Mouse (Mus musculus) c-Kit-positive CD71-positive TER-119-negative erythroid progenitor cells, embryonic 14.5 days (primary cell): Measurements from ENCODE around the gene H2al2a.

Source experiments
- DNase-seq: peaks from one replicate; pipeline ENCODE4 v3.0.0-alpha.2; 2013; ENCODE audit warnings: low read depth

The H2al2a gene

DNA sequence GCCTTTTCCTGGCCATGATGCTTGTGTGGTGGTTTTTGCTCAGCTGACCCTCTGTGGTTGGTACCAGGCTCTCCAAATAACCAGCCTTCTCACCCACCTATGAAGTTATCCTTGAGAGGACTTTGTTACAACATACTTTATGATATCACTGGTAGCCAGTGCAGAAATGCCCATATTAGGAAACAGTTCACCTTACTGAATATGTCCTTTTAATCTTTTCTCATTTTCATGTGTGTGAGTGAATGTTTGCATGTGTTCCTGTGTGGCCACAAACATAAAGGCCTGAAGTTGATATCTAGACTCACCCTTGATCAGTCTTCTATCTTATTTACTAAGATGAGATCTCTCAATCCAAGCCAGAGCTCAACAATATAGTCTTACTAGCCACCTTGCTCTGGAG lies at the start of gene H2al2a:
Gene H2al2a, minus strand, starts transcription at position 101 of the 400 bp plus-strand sequence.
- no peak for DNase-seq

DNA sequence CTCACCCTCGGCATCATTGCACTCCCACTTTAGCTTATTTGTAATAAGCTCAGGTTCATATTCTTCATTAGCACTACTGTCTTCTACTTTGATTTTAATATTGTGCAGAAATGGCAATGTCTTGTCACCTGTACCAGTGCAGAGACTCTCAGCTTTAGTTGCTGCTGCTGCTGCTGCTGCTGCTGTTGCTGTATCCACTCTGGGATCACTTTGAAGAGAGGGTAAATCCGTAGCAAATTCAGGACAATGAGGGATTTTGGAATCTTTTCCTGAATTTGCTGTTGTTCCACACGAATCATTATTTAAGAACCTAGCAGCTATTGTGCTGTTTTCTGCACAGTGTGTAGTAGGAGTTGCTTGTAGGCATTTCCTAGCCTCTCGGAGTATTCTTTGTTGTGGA lies 49.4 kb upstream of the H2al2a start:
- no peak for DNase-seq

DNA sequence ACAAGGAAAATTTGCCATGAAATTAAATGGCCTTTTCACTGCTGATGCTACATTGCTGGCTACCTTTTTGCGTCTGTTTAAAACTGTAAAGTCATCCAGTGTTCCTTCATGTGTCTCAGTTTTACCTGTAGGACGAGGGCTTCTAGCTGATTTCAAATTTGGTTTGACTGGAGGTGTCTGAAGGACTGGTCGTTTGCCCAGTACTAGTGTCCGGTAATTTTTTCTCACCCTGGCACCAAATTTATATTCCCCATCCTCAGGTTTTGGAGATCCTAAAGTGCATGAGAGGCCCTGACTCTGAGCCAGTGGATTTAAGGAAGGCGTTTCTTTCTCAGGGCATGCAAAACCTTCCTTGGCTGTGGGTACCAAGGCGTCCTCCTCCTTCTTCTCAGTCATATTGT lies 49.0 kb upstream of the H2al2a start:
- DNase-seq: no peak

DNA sequence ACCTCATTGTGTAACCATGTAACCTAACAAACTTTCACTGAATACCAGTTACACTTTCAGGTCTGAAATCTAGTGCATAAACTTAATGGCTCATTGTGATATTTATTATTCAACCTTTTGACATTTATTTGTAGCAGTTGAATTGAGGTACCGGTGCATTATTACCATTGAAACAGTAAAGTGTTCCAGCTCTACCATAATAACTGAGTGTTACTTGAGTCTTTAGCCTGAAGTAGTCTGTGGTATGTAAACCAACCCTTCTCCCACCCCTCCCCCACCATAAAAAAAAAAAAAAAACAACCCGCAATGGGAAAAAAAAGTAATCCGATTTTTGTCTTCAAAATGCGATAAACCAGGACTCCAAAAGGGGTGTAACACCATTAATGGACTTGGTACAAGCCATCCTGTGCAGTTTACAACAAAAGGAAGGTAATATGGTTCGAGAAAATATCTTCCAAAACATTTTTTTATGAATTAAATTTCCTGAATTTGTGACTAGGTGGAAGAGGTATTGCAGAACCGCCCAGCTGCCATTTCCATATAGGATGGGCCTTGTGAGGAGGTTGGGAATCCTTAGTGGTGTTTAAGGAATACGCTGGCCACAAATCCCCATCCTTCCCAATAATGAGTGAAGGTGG lies 48.5 kb upstream of the H2al2a start:
- DNase-seq: no peak

DNA sequence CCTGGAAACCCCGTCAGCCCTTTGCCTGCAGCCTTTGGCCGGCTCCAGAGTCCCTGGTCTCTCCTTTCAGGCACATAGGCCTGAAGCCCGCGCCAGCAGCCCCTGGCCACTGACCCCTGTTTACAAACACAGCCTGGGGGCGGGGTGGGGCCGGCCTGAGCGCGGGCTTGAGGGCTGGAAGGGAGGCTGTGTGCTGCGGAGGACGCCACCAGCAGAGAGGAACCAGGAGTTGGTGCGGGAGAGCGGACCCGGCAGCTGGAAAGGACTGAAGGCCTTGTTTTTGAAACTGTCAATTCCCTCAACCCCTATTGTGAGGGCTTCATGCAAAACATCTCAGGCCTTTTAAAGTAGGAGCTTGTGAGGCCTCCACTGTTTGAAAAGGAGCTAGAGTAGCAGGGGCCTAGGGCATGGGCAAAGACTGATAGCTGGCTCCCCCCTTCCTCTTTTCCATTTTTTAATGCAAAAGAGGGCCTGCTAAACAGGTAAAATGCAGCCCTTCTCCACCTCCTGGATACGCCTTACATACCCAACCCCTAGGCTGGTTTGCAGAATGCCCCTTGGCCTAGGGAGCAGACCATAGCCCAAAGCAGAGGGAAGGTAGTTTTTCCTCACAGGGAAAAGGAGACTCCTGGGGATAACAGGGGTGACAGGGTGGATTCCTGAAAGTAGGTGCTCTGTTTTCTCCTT lies 44.6 kb upstream of the H2al2a start:
- no peak for DNase-seq

DNA sequence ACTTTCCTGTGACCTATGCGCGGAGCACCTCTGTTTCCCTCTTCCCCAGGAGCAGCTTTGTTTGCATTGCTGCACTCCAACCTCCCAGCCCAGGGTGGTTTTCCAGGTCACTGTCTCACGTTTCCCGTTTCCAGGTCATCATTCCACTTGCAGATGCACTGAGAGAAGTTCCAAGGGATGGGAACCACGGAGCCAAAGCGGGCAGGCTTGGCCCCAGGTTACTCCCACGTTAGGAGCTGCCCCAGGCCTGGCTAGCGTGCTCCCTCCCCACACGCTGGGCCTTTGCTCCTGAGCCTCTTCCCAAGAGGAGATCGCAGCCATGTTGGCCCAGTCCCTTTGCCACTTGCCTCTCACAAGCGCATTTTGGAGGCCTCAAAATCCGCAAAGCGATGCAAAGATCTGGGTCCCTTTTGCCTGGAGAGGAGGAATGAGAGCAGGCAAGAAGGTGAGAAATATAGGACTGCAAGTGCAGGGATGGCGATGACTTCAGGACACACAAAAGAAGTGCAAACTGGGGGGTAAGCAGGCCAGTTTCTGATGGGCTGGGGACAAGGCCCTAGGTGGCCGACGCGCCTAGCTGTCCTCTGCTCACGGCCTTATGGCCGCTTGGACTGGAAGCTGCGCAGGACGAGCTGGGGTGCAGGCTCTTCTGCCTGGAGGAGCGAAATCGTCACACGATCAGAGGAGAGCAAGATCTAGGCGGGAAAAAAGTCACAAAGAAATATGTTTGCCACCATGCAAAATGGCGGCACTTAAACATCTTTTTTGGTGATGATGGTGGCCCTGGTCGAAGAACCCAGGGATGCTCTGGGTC lies 43.8 kb upstream of the H2al2a start:
- DNase-seq: no peak

DNA sequence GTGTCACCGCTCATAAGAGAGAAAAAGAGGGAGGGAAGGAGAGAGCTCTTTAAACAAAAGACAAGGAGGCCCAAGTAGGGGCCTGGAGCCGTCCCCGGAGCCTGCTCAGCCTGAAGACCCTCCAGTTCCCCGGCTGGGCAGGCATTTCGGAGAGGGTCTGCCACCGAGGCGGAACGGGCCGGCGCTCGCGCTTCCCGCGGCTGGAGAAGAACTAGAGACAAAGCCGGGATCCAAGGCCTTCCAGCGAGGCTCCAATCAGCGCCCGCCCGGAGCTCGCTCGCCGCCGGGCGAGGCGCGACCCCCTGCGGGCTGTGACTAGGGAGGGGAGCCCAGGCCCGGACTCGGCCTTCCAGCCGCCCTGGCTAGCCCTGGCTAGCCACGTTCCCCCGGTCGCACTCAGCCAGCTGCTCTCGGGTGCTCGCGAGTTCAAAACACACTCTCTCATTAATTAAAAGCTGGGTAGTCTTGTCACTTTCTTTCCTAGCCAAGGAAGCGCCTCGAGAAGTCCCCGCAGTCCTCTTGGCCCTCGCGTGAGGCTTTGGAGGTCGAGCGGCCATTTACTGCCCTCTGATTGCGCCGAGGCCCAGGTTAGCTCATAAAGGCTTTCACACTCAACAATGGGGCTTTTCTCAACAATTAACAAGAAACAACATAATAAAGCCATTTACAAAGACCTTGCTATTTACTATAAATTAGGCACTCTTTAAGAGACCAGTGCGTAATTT lies 43.0 kb upstream of the H2al2a start:
- DNase-seq: no peak

DNA sequence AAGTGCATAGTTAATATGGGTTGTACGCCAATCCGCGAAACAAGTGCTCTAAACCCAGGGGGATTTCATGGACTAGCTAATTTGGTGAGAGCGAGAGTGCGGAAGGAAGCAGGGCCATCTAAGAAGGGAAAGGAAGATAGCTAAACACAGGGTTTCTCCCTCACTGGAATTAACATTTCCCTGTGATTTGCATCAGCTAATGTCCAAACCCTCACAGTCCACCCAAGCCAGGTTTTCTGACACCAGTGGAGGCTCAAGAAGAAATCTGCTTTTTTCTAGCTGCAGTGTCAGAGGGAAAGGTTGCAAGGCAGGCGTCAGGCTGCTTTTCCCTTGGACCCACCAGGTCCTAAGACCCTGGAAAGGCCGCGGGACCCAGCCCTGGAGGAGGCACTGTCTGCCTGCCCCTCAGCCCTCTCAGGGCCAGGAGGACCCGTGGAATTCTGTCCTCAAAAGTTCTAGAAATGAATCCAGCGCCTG lies 42.2 kb upstream of the H2al2a start:
- no peak for DNase-seq

DNA sequence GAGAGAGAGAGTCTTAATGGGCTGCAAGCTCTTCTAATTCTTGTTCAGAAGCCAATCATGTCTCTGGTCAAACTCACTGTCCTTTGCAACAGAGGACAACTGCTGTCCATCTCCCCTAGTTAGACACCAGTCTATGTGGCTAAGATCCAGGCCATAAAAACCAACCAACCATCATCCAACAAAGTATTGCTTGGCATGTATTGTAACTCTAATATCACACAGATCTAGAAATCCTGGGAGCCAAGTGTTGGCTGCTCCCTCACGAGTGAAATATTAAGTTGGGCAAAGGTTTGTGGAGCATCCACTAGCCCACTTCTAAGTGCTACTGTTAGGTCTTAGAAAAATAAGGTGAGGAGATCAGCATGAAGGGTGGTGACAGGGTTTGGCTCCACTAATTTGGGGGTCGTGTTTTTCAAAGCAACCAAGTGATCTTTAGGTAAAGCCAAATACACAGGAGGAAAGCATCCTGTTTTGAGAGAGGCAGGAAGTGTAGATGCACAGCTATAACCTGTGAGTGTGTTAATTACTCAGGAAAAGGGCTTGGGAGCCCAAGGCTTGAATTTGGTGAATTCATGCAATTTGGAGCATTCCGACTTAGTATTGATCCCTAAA lies 41.5 kb upstream of the H2al2a start:
- DNase-seq: no peak

DNA sequence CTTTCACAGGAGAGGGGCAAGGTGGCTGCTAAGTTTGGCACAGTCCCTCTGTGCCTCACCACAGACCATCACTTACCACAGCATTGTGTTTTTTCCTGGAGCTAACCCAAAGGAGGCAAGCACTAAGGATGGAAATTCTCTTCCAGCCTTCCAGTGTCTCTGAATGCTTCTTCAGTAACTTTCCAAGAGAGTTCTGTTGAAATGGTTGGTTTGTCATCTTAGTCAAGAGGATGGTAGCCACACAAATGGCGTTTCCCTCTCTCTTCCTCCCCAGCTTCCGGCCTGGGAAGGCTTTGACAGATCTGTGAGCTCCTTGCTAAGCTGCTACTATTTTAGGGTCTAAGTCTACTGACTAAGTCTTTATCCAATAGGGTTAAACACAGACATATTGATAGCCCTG lies 40.7 kb upstream of the H2al2a start, which contains the start of gene A930004D18Rik:
Gene A930004D18Rik, minus strand, starts transcription at position 247 of the 400 bp plus-strand sequence.
- no peak for DNase-seq

DNA sequence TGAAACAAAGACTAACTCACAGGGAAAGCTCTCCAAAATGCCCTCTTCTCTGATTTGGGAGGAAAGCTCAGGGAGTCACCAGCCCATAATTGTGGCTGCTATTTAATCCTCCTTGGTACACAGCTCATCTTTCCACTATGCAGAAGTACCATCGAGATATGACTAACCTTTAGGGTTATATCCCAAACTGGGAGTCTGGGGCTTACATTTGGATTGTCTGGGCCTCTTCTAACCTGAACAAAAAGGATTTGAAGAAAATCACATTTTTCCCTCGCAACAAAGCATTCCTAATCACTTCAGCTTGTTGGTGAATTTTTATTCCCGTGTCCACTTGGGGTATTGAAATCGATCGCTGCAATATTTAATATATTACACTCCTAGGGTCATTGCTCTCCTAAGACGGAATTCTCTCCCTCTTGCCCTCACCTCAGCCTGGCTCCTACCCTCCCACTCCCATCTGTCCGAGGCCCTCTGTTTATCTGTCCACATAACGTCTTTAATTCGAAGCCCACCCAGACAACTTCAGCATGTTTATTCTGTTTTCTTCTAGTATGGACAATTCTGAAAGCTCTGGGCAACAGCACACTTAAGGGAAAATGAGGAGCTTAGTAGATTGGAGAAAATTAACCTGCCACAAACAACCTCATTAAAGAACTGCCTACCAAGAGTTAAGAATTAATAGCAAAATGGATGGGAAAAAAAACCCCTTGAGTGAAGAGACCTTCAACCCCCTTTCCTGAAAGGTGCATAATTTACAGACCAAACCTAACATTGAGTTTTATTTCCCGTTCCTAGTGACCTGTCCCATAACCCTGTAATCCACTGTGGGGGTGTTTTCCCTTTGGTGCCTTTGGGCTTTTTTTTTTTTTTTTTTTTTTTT lies 37.9 kb upstream of the H2al2a start:
- no peak for DNase-seq

DNA sequence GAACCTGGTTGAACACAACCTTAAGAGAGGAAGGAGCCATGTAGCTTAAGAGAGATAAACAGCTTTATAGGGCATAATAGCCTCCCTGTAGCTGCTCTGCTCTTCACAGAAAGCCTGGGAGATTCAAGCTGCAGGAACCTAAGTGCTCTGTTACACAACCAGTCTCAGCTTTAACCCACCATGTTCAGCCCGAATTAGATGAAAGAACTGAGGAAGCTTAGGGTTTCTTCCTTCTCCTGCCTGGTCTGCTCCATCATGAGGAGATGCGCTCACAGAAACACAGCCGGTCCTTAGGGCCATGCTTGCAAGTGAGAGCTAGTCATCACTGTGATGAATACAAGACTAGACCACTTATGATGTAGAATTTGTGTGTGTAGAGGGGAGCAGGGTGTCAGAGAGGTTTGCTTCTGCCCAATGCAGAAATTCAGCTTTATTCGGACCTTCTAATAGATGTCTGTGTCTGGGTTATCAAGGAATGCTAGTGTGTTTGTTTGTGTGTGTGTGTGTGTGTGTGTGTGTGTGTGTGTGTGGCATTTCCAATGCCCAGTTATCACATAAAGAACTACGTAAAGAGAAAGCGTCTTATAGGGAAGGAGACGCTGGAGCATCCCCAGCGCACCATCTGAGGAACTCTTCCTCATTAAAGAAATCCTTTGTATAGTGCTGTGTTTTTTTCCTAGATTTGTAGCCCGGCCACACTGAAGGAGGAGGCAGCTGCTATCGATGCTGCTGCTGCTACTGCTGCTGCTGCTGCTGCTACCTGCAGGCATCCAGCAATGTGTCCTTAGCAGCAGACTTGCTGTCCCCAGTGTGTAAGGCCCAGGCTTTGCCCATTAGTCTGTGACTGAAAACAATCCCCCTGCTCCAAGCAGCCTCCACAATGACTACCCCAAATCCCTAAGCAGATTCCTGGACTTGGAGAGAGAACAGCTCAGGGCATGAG lies 36.7 kb upstream of the H2al2a start:
- DNase-seq: no peak

DNA sequence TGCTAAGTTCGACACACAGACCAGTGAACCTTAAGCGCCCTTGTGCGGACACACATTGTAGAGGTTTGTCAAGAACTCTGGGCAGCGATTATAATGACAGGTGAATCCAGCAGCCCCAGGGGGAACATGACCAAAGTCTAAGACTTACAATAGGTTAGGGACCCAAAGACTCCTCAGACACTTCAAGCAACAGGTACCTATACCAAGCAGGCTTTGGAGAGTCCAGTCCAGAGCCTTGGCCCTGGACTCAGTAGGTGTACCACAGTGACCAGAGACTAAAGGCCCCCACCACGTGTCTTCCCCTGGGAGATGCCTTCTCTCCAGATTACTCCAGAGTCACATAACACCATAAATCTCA lies 35.8 kb upstream of the H2al2a start:
- DNase-seq: no peak

DNA sequence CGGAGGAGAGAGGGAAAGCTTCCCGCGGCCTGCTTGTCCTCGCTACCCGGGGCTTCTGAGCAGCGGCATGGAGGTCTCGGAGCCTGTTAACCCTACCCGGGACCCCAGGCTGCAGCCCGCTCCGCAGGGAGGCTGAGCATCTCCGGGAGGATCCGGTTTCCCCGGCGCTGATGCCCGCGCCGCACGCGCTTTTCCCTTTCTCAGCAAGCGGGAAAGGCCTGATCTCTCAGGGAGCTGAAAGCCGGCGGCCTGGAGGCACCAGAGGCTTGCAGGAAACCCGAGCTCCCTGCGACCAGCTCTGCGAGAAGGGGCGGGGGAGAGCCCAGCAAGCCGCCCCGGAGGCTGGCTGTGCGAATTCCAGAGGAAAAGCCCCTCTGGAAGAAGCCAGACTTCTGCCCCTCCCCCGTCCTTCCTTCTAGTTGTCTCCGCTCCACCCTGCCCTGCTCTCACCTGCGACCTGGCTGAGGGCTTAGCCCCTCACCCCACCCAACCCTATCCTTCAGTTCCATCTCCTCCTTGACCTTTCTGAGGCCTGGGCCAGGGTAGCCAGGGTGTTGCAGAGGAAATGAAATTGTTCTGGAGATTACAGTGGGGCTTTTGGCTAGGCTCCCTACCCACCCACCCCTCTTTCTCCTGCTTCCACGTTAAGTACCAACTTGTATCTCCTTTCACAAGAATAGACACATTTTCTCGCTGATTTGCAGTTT lies 35.2 kb upstream of the H2al2a start:
- no peak for DNase-seq

DNA sequence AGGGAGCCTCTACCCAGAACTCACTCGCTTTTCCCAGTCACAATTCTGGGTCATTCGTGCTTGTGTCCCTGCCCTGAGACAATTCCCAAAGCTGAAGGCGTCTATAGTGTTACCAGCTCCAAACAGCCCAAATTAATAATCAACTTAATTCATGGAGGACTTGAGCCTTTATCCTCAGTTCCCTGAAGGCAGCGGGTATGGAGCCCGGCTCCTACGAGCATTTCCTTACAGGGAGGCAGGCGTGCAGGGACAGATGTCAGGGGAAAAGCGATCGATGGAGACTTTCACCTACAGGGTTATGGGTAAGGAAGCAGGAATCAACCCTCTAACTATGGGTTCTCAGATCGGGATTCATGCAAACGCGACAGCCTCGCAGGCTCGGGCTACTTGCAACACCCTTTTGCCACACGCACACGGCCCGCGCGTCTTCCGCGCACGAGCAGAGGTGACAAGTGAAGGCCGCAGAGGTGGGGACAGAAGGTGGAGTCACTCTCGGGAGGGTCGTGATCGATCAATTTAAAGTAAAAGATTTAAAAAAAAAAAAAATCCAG lies 34.6 kb upstream of the H2al2a start:
- DNase-seq: no peak

DNA sequence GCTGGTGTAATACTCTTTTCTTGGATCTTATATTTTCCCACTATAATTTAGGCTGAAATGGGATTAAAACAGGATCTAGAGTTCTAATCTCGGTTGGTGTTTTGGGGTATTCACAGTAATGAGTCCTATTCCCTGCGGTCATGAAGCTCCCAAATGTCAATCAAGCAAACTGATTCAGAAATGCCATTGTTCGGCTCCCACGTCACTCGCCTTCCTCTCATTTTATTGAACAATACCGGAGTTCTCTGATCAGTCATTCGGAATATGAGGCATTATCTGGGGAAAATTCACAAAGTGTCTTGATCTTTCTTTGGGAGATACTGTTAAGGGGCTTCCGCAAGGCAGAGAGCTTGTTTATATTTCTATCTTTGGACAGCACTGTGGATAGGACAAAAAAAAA lies 33.8 kb upstream of the H2al2a start:
- DNase-seq: no peak

DNA sequence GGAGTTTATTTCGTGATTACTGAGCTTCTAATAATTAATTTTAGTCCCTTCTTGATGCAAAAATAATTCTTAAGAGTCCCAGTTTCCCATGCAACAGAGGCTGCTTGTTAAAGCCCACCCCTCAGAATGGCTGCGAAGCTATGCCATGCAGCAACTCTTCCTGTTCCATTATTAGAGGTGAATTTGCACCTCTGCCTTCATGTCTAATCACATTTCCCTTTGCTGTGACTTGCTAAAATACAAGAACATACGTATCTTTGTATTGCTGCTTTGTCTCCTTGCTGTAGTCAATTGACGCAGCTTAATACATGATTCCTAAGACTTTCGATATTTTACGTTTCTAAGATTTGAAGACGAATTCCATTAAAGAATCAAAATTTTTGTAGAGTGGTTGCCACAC lies 32.9 kb upstream of the H2al2a start:
- DNase-seq: no peak

DNA sequence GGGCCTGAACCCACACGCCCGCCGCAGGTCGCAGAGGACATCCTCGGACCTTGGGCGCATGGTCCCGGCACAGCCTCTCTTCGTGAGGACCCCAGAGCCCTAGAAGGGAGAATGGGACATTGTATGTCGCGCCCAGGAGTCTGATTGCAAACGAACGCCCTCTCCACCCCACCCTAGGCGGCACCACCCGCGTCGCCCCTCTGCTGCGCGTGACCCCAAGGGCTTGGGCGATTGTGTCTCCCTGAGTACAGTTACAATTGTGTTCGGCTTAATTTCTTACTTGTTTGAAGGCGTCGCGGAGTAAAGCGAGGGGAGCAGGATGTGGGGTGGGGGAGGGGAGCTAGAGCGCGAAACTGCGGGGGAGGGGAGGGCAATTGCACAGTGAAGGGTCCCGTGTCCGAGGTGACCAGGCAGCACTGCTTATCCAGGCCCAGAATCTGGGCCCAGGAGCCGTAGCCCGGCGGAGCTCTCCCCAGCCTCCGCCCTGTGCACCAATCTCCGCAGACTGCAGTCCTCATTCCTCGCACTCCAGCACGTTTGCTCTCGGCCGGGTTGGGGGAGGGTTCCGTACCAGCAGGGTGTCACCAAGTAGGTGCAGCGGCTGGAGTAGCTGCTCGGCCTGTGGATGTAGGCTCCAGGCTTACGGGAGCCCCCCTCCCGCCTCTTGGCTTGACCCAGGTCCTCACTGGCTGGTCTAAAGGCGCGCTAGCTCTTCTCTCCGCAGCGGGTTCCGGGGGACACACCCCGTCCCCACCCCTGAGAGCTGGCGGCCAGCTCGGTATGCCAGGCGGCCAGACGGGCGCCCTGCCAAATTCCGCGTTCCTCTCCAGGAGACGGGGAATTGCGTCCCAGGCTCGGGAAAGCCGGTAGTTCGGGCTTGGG lies 31.6 kb upstream of the H2al2a start:
- no peak for DNase-seq
